Mouse (Mus musculus) 3T3-L1 (cell line): ENCODE results near the gene Olfr694.
"Not testable (repeated sequence)": the region's sequence is repeated elsewhere in the genome, so short reads cannot be mapped to it uniquely, and the experiment has no call there.

Experiments used
- DNase-seq: peaks from one replicate; pipeline ENCODE4 v3.0.0-alpha.2; 2015; ENCODE audit warnings: low read depth, low spot score

Gene Olfr694

DNA sequence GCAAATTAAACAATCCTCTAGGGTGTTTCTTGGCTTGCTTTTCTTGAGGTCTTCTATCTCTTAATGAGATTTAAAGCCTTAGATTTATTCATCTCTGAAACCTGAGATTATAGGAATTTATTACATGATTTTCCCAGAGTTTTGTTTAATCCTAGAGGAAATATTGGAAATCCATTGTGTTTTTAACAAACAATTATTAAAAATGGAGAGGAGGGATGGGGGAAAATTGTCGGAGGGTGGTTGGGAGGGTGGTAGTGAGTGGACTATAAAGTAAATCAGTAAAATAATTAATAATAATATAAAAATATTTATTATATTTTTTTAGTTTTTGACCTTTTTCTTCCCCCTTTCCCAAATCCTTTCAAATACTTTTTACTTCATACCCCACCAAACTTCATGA lies at the start of gene Olfr694:
TSS of gene Olfr694 (minus strand) at position 101 of the 400 bp plus-strand sequence.
- no peak for DNase-seq

DNA sequence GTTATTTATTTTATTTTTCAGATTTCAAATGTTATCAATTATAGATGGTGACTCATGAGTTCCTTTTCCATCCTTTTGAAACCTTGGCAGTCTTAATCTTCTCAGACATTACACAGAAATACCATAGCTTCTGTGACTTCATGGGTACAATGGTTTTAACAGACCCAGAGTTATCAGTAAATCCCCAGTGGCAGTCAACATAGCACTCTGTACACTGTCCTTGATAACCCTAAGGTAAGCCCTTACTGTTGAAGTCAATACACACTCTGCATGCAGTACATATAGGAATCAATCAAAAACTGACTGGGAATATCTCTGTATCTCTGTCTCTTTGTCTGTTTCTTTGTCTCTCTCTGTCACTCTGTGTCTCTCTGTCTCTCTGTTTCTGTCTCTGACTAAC lies 45.4 kb upstream of the Olfr694 start:
- no peak for DNase-seq

DNA sequence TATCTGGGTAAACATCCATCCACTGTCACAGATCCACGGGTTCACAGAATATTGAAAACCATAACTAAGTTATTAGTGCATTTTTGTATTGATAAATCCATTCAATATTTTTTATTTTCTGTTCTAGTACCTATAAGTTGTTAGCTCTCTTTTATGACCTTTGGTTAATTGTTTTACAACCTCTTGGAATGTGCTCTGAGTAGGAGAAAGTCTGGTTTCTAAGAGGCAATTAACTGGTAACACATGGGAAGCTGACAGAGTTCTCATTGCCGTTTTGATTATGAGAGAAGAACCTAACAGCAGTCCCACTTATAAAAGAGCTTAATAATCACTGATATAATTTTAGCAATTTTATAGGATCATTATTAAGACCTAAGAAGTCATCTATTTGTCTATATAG lies 42.1 kb upstream of the Olfr694 start:
- DNase-seq: no peak

GRCm38 (mm10) chr7:106725654-106726053 lies 34.0 kb upstream of the Olfr694 start:
- DNase-seq: not testable (repeated sequence)

DNA sequence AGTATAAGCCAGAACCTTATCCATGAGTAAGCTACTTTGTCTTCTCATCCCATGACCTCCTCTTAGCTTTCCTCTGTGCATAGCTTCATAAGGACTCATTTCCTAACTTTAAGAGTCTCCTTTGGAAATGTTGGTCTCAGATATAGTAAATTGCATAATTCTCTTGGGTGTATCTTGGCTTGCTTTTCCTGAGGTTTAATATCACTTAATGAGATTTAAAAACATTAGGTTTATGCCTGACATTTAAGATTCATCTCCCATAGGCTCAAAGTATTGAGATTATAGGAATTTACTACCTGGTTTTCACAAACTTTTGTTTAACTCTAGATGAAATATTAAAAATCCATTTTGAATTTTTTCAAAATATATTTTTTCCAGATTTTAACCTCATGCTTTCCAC lies 24.7 kb upstream of the Olfr694 start, which contains the start of gene Olfr695:
TSS of gene Olfr695 (minus strand) at position 101 of the 400 bp plus-strand sequence.
- no peak for DNase-seq

DNA sequence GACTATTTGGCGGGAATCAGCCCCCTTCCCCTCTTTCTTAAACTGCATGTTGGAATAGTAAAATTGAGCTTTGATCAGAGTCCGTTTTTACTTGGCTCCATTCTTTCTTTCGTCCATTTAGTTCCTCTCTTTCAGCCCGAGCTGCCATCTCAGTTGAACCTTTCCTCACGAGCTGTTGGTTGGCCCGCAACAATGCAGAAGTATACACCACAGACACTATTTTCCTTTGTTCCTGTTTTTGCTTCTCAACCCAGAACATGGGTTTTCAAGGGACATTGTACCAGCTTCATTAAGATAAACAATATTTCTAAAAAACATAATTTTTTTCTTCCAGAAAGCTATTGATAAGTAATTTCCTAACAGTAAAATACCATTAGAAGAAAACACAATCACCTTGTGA lies 19.8 kb upstream of the Olfr694 start:
- DNase-seq: no peak

- DNase-seq: not testable (repeated sequence)
Measured at GRCm38 (mm10) chr7:106707705-106708104, 16.1 kb upstream of the Olfr694 start.

DNA sequence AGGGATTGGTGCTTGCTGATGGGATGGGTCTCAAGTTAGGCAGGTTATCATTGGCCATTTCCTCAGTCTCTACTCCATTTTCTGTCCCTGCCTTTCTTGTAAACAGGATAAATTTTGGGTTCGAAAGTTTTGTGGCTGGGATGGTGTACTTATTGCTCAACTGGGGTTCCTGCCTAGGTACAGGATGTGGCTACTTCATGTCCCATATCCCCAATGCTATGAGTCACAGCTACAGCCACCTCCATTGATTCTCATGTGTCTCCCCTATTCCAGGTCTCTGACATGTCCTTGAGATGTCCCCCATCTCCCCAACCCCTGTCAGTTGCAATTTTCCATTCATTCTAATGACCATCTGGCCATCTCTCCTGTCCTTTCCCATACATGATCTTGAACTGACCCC lies 5.3 kb upstream of the Olfr694 start:
- DNase-seq: no peak

- no peak for DNase-seq
Measured at GRCm38 (mm10) chr7:106692976-106693375, 1.4 kb upstream of the Olfr694 start.

DNA sequence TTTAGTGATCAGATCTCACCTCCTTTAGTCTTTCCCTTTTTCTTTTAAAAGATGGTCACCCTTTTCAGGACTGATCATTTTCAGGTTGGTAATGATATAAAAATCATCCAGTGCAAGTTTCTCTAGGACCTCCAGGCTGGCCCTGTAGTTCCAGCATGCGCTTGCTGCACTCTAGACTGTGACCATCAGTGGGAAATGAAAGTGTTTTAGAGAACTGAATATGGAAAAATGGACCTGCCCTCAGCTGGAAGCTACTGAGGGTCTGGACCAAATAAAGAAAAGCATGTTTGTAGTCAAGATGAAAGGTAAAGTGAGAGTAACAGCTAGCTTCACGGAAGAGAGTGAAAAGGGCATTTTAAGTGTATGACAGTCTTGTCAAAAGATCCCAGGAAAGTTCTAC lies 6.2 kb downstream of the Olfr694 start:
- DNase-seq: no peak

- no peak for DNase-seq
Measured at GRCm38 (mm10) chr7:106680484-106680883, 11.1 kb downstream of the Olfr694 start, which contains the start of gene Olfr693. TSS of gene Olfr693 (minus strand) at chr7:106680584.

- DNase-seq: no peak
Measured at GRCm38 (mm10) chr7:106652344-106652652, 39.3 kb downstream of the Olfr694 start.

GRCm38 (mm10) chr7:106651555-106652343 lies 39.9 kb downstream of the Olfr694 start:
- no peak for DNase-seq

DNA sequence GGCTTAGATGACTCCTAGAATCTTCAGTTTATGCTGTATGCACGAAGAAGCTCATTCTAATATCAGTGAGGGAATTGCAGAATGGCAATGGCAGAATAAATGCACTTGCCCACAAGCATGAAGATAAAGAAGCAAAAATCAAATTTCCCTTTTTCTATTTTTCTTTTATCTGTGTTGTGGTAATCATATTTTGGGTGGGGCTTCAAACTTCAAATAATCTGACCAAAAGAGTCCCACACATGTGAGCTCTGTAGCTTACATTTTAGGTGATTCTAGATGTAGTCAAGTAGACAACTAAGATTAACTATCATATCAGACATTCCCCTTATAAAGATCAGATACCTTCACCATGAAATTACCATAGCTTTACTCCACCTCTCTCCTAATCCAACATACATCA lies 41.8 kb downstream of the Olfr694 start:
- no peak for DNase-seq

- DNase-seq: no peak
Measured at GRCm38 (mm10) chr7:106645261-106645660, 46.4 kb downstream of the Olfr694 start.

DNA sequence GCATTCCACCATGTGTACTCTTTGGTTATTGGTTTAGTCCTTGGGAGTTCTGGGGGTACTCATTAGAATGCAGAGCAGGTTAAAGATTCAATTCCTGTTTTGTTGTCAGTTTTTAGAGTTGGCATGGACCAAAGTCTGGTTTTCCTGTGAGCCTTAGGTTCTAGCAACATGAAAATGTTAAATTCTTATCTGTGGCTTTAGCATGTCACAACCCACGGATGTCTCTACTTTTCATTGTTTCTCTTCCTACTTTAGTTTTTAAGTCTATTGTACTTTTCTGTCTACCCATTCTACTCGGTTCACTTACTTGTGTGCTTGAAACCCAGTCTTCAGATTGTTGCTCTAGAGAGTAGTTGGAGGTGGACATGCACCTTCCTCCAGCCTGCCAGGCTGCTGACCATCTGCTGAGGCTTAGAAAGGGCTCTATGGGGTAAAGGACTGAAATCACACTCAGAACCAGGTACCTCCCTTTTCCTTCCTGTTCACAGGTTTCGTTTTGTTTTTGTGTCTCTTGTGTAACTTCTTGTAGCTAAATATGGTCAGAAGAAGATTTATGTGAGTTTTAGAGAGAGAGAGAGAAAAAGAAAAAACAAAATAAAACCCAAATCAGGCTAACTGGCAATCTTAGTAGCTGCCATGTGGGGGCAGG lies 47.3 kb downstream of the Olfr694 start:
- DNase-seq: no peak

DNA sequence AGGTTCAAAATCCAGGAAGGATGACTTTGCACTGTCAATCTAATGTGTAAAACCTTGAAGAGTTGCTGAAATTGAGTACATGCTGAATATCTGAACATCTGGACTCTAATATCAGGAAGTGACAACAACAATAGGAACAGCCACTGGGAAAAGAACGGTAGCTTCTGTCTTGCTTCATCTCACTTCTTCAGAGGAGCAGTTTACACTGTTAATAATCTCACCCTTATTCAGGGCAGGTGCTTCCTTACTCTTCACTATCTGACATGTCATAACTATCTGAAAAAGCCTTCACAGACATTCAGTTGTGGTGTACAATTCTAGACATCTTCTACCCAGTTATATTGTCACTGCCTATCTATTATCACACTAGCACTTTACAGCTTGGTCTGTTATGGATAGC lies 50.8 kb downstream of the Olfr694 start:
- DNase-seq: no peak

DNA sequence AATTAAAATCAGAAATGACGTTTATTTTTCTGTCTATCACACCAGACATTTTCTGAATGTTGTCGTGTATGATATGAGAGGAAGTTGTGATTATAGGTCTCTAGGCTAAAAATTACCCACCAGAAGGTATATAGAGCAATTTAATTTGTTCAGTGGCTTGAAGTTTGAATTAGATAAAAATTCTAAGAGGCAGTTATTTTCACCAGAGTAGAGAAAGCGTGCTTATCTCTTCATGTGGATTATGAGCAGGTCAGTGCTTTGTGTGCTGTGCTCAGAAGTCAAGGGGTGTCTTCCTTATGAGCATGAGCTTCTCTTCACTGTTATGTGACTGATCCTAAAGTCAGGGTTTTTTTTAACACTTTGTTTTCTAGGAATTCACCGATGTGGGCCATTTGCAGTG lies 56.1 kb downstream of the Olfr694 start:
- no peak for DNase-seq
